In genomic region chr2:31826094-31827085, GRCm38 (mm10) we compare ENCODE assay signal across 22 mouse cellular contexts. TPM values are rescaled to one million over a fixed set of nuclear protein-coding genes. Genes with fewer than 3 reads are reported as not detected.
DNase-seq lines count a peak whose midpoint lies in the region; ATAC-seq and TF ChIP-seq lines count a peak whose summit lies in the region.
"Had no signal": no experiment of that assay in that cellular context is flagged by ENCODE, and none has a peak within 500 bp of the region (broad histone marks: within the 10 kb centered on the region; RNA-seq: fewer than 3 reads in every experiment).

No protein-coding gene starts in this region.

- H3K9ac ChIP-seq in hindbrain, embryonic 14.5 days, result no peak overlapping the region
- no peak overlapping the region for H3K9ac ChIP-seq in midbrain, embryonic 15.5 days
- H3K9ac ChIP-seq: liver, embryonic 15.5 days had no signal

- H3K36me3 ChIP-seq in hindbrain, embryonic 10.5 days, result no peaks in the 10 kb centered on the region
- no peaks in the 10 kb centered on the region for H3K36me3 ChIP-seq in hindbrain, embryonic 14.5 days (replicated peaks; ENCODE audit: control insufficient read depth, insufficient read depth)
- no peaks in the 10 kb centered on the region for H3K36me3 ChIP-seq in midbrain, embryonic 15.5 days (replicated peaks)
- H3K36me3 ChIP-seq: G1E; liver, embryonic 15.5 days had no signal

- DNase-seq in hindbrain, embryonic 10.5 days (ENCODE audit: low spot score), result no peak
- DNase-seq in hindbrain, embryonic 14.5 days (ENCODE audit: low spot score), result no peak
- peak; percentile 27 to 55 for DNase-seq in left cerebral cortex, adult 18-20 months (ENCODE audit: low spot score in 2 of 2)
- no peak for DNase-seq in left cerebral cortex, adult 8-10 months (ENCODE audit: low spot score in 2 of 2)
- DNase-seq in cerebellum, adult 2 months, result peak; percentile 47 to 52
- peak; percentile 49 to 52 for DNase-seq in cerebellum, postnatal 25 days
- DNase-seq: adrenal gland, postnatal 36 days; heart, adult 18-20 months; heart, postnatal 4 days; midbrain, embryonic 14.5 days; thymus, adult 18-20 months had no signal

- ATAC-seq in hindbrain, embryonic 14.5 days (ENCODE audit: low FRiP score), result no peak
- no peak for ATAC-seq in midbrain, embryonic 15.5 days (replicated peaks)
- ATAC-seq: forebrain, embryonic 14.5 days; lung, postnatal 0 days had no signal

- TF ChIP-seq POLR2A in cerebellum, adult 2 months (IDR thresholded peaks at IDR 0.05; ENCODE audit: borderline replicate concordance, insufficient read depth, low read length), result no peak

- 88% methylated on average over 14 of the region's 14 CpGs for WGBS in hindbrain, embryonic 10.5 days
- WGBS in hindbrain, embryonic 14.5 days, result 85% methylated on average over 14 of the region's 14 CpGs
- 62% methylated on average over 14 of the region's 14 CpGs for WGBS in cerebellum, adult 2 months
- 80% methylated on average over 14 of the region's 14 CpGs for WGBS in midbrain, embryonic 15.5 days

- TF ChIP-seq CTCF in cerebellum, adult 2 months (IDR thresholded peaks at IDR 0.05; ENCODE audit: borderline replicate concordance, insufficient read depth, low read depth, low read length), result no peak

- no peaks in the 10 kb centered on the region for H3K9me3 ChIP-seq in hindbrain, embryonic 10.5 days
- H3K9me3 ChIP-seq in hindbrain, embryonic 14.5 days (ENCODE audit: control insufficient read depth, low read length), result no peaks in the 10 kb centered on the region
- no peaks in the 10 kb centered on the region for H3K9me3 ChIP-seq in midbrain, embryonic 15.5 days
- H3K9me3 ChIP-seq: G1E; liver, embryonic 15.5 days had no signal

- peaks cover 63% of the 10 kb centered on the region for H3K4me1 ChIP-seq in hindbrain, embryonic 10.5 days (replicated peaks)
- H3K4me1 ChIP-seq in hindbrain, embryonic 14.5 days (replicated peaks; ENCODE audit: control insufficient read depth, insufficient read depth, low read length), result peaks cover 37% of the 10 kb centered on the region
- peaks cover 46% of the 10 kb centered on the region for H3K4me1 ChIP-seq in cerebellum, adult 2 months (ENCODE audit: control insufficient read depth, insufficient read depth, low read length)
- peaks cover 54% of the 10 kb centered on the region for H3K4me1 ChIP-seq in midbrain, embryonic 15.5 days

- H3K4me3 ChIP-seq in hindbrain, embryonic 10.5 days, result no peak overlapping the region
- H3K4me3 ChIP-seq in hindbrain, embryonic 14.5 days (replicated peaks; ENCODE audit: low read length), result no peak overlapping the region
- no peak overlapping the region for H3K4me3 ChIP-seq in cerebellum, adult 2 months (replicated peaks; ENCODE audit: insufficient read depth, low read depth, low read length)
- no peak overlapping the region for H3K4me3 ChIP-seq in midbrain, embryonic 15.5 days
- H3K4me3 ChIP-seq: erythroblast, embryonic 14.5 days; liver, embryonic 15.5 days had no signal

- peaks cover 29% of the 10 kb centered on the region for H3K27me3 ChIP-seq in hindbrain, embryonic 10.5 days (ENCODE audit: insufficient read depth, poor library complexity, severe bottlenecking)
- no peaks in the 10 kb centered on the region for H3K27me3 ChIP-seq in hindbrain, embryonic 14.5 days (ENCODE audit: control insufficient read depth, insufficient read depth, low read length)
- H3K27me3 ChIP-seq in cerebellum, adult 2 months (ENCODE audit: control insufficient read depth, insufficient read depth, low read length), result no peaks in the 10 kb centered on the region
- no peaks in the 10 kb centered on the region for H3K27me3 ChIP-seq in midbrain, embryonic 15.5 days (replicated peaks)

- no peak overlapping the region for H3K4me2 ChIP-seq in hindbrain, embryonic 14.5 days (replicated peaks)
- no peak overlapping the region for H3K4me2 ChIP-seq in midbrain, embryonic 15.5 days
- H3K4me2 ChIP-seq: liver, embryonic 15.5 days had no signal

- H3K27ac ChIP-seq in hindbrain, embryonic 10.5 days, result peak overlapping the region; percentile 41; the same call in 1 of the 2 replicates
- no peak overlapping the region for H3K27ac ChIP-seq in hindbrain, embryonic 14.5 days
- no peak overlapping the region for H3K27ac ChIP-seq in cerebellum, adult 2 months (ENCODE audit: insufficient read depth, low read length)
- H3K27ac ChIP-seq in midbrain, embryonic 15.5 days, result no peak overlapping the region
- H3K27ac ChIP-seq: kidney, postnatal 0 days; liver, embryonic 15.5 days had no signal

RNA-seq across cellular contexts. Expression of gene Qrfp, which starts 16.0 kb away (rescaled TPM):
- polyA plus RNA-seq in hindbrain, embryonic 10.5 days (2016; fragmentation: Nextera tagmentation; extraction: Ambion mirVana), result 0.12 and 0.20 TPM in 2 replicates
- not detected in 2 replicates for polyA plus RNA-seq in hindbrain, embryonic 14.5 days (2014; fragmentation: Nextera tagmentation; extraction: Ambion mirVana)
- not detected for total RNA-seq in left cerebral cortex, adult 18-20 months (2021)
- total RNA-seq in left cerebral cortex, adult 8-10 months (2022), result not detected
- not detected in 2 replicates for polyA plus RNA-seq in cerebellum, adult 2 months (2012; rRNA removed)
- 0.05 and 0.09 TPM in 2 replicates for polyA plus RNA-seq in midbrain, embryonic 15.5 days (2015; fragmentation: Nextera tagmentation; extraction: Ambion mirVana)
- total RNA-seq: adrenal gland, postnatal 36 days; heart, postnatal 4 days; layer of hippocampus, postnatal 14 days had no signal
- polyA plus RNA-seq: erythroblast, embryonic 14.5 days; G1E had no signal

RNA-seq across cellular contexts. Expression of gene Fibcd1, which starts 19.4 kb away (rescaled TPM):
- polyA plus RNA-seq in hindbrain, embryonic 10.5 days (2016; fragmentation: Nextera tagmentation; extraction: Ambion mirVana), result 0.60 and 2.0 TPM in 2 replicates
- polyA plus RNA-seq in hindbrain, embryonic 14.5 days (2014; fragmentation: Nextera tagmentation; extraction: Ambion mirVana), result 5.0 and 5.6 TPM in 2 replicates
- total RNA-seq in left cerebral cortex, adult 18-20 months (2021), result 1 to 10 TPM; 7.4 to 9.2 TPM
- total RNA-seq in left cerebral cortex, adult 8-10 months (2022), result 1 to 10 TPM; 6.9 to 9.0 (median 7.4) TPM
- 1.3 and 1.5 TPM in 2 replicates for polyA plus RNA-seq in cerebellum, adult 2 months (2012; rRNA removed)
- 19.6 and 20.2 TPM in 2 replicates for polyA plus RNA-seq in midbrain, embryonic 15.5 days (2015; fragmentation: Nextera tagmentation; extraction: Ambion mirVana)
- total RNA-seq: heart, adult 18-20 months; heart, postnatal 4 days; megakaryocyte, adult 5-6 weeks; neutrophil, adult 5-6 weeks had no signal
- polyA plus RNA-seq: erythroblast, embryonic 14.5 days; G1E; liver, embryonic 15.5 days; stomach, embryonic 14.5 days had no signal

Comparison
In these comparisons a context has a peak if more than half of its experiments do, and no peak if none do; other contexts are left out.
1. DNase-seq: peak in left cerebral cortex, adult 18-20 months (2 of 2), cerebellum, adult 2 months (2 of 2) and cerebellum, postnatal 25 days (2 of 2); none in hindbrain, embryonic 10.5 days (single experiment), hindbrain, embryonic 14.5 days (single experiment) and left cerebral cortex, adult 8-10 months (0 of 2).